7 mouse cellular contexts compared by ENCODE assay signal in the genomic region with DNA sequence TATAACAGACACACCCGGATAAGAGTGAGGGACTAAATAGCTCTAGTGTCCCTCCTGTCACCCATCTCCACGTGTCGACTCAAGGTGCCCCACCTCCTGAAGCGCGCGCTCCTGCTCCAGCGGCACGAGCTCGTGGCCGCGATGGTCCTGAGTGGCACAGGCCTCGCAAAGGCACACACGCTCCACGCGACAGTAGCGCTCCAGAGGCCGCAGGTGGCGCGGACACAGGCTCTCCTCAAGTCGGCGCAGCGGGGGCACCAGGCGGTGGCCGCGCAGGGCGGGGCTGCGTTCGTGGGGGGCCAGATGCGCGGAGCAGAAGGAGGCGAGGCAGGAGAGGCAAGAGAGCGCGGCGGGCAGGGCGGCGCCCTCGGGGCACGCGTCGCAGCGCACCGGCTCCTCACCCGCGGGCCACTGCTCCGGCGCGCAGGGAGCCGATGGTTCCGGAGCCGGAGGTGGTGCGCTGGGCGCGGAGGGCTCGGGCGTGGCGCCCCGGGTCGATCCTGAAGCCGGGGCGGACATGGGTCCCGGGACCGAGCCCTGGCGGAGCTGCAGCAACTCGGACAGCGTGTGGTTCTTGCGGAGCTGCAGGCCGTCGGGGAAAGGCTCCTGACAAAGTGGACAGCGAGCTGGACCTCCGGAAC. TPM values are rescaled to one million over a fixed set of nuclear protein-coding genes. Genes with fewer than 3 reads are reported as not detected.
DNase-seq lines count a peak whose midpoint lies in the region; ATAC-seq and TF ChIP-seq lines count a peak whose summit lies in the region.

No protein-coding gene starts in this region.

- H3K36me3 ChIP-seq in ES-E14 (ENCODE audit: control insufficient read depth, insufficient read depth, low read length, poor library complexity, severe bottlenecking), result no peaks in the 10 kb centered on the region
- no peaks in the 10 kb centered on the region for H3K36me3 ChIP-seq in heart, embryonic 11.5 days (ENCODE audit: control insufficient read depth, insufficient read depth, low read length)
- H3K36me3 ChIP-seq in kidney, embryonic 16.5 days (ENCODE audit: insufficient read depth, low read length), result no peaks in the 10 kb centered on the region

- 2% methylated on average over 69 of the region's 70 CpGs for WGBS in heart, embryonic 11.5 days (ENCODE audit: insufficient replicate concordance)
- WGBS in kidney, embryonic 16.5 days, result under 1% methylated on average over 64 of the region's 70 CpGs

- H3K9ac ChIP-seq in ES-E14 (ENCODE audit: insufficient read depth, low read depth, low read length, poor library complexity, severe bottlenecking), result peak overlapping the region; percentile 28
- peak overlapping the region; percentile 84 for H3K9ac ChIP-seq in heart, embryonic 11.5 days (ENCODE audit: low read depth, low read length)
- H3K9ac ChIP-seq in kidney, embryonic 16.5 days (replicated peaks; ENCODE audit: low read length), result peak overlapping the region; percentile 71

- no peak for ATAC-seq in heart, embryonic 11.5 days (replicated peaks; ENCODE audit: insufficient number of reproducible peaks, low FRiP score, low TSS enrichment)
- peak; percentile 17; the same call in 1 of the 2 replicates for ATAC-seq in kidney, embryonic 16.5 days (ENCODE audit: low FRiP score, low TSS enrichment)
- peak; percentile 54 for ATAC-seq in megakaryocyte progenitor cell, adult 5-6 weeks (replicated peaks; ENCODE audit: poor library complexity)

- peak overlapping the region; percentile 87 for H3K4me2 ChIP-seq in heart, embryonic 11.5 days
- H3K4me2 ChIP-seq in kidney, embryonic 16.5 days (replicated peaks; ENCODE audit: low read depth, low read length), result peak overlapping the region; percentile 71

- H3K4me3 ChIP-seq in ES-E14 (ENCODE audit: insufficient read depth in 1 of 2, low read depth in 1 of 2, low read length in 2 of 2, poor library complexity in 1 of 2, severe bottlenecking in 1 of 2), result peak overlapping the region; percentile 45 to 46
- H3K4me3 ChIP-seq in heart, embryonic 11.5 days (ENCODE audit: low read depth, low read length), result peak overlapping the region; percentile 71
- peak overlapping the region; percentile 61 for H3K4me3 ChIP-seq in kidney, embryonic 16.5 days (ENCODE audit: low read length)

- no peak overlapping the region for H3K27ac ChIP-seq in ES-E14 (ENCODE audit: insufficient read depth, low read depth, low read length, poor library complexity, severe bottlenecking)
- peak overlapping the region; percentile 79 for H3K27ac ChIP-seq in heart, embryonic 11.5 days (ENCODE audit: low read depth, low read length)
- peak overlapping the region; percentile 38; the same call in 1 of the 2 replicates for H3K27ac ChIP-seq in kidney, embryonic 16.5 days (ENCODE audit: low read length)

- in situ Hi-C loops in ES-E14 (cut with MboI; ENCODE audit: low sequenced_read_pairs in 2 of 2, unreplicated experiment in 2 of 2), result no loop called here

- H3K9me3 ChIP-seq in ES-E14 (ENCODE audit: control insufficient read depth, insufficient read depth, low read depth, low read length), result no peaks in the 10 kb centered on the region
- H3K9me3 ChIP-seq in heart, embryonic 11.5 days (replicated peaks; ENCODE audit: control insufficient read depth, low read length), result no peaks in the 10 kb centered on the region
- H3K9me3 ChIP-seq in kidney, embryonic 16.5 days (ENCODE audit: low read length), result no peaks in the 10 kb centered on the region

- DNase-seq in B cell, adult 2 months, result peak; percentile 47 to 49
- no peak for DNase-seq in ES-E14 (ENCODE audit: low read depth, low spot score)
- DNase-seq in spleen, adult 12 weeks (ENCODE audit: low spot score), result no peak
- DNase-seq in embryo, embryonic 10.5 days (ENCODE audit: low spot score), result no peak

- H3K27me3 ChIP-seq in heart, embryonic 11.5 days (ENCODE audit: control insufficient read depth, insufficient read depth, low read length), result peaks cover 21% of the 10 kb centered on the region
- peaks cover 47% of the 10 kb centered on the region for H3K27me3 ChIP-seq in kidney, embryonic 16.5 days (ENCODE audit: insufficient read depth, low read length)

- peaks cover 7 to 30% of the 10 kb centered on the region in 2 experiments for H3K4me1 ChIP-seq in ES-E14 (ENCODE audit: control insufficient read depth in 2 of 2, insufficient read depth in 2 of 2, low read length in 2 of 2, poor library complexity in 1 of 2)
- peaks cover 49% of the 10 kb centered on the region for H3K4me1 ChIP-seq in heart, embryonic 11.5 days (ENCODE audit: control insufficient read depth, insufficient read depth, low read length)
- H3K4me1 ChIP-seq in kidney, embryonic 16.5 days (ENCODE audit: insufficient read depth, low read length), result peaks cover 58% of the 10 kb centered on the region

TF ChIP-seq in ES-E14, 5 proteins besides CTCF, POLR2A, EP300 and RAD21:
- TF ChIP-seq CHD2 (IDR thresholded peaks at IDR 0.05; ENCODE audit: low read depth, low read length), result no peak
- TF ChIP-seq ZC3H11A (IDR thresholded peaks at IDR 0.05; ENCODE audit: borderline replicate concordance, low read depth, low read length), result no peak
- no peak for TF ChIP-seq ZNF384 (IDR thresholded peaks at IDR 0.05; ENCODE audit: low read depth, low read length)
- TF ChIP-seq HCFC1 (IDR thresholded peaks at IDR 0.05; ENCODE audit: borderline replicate concordance, insufficient read depth, low read length), result no peak
- TF ChIP-seq MAFK (IDR thresholded peaks at IDR 0.05; ENCODE audit: insufficient read depth, low read depth, low read length), result no peak

RNA-seq across cellular contexts. Expression of gene Trim47, which starts 17.4 kb away (rescaled TPM):
- 2.0 and 3.3 TPM in 2 replicates for total RNA-seq in ES-E14 (2012; rRNA removed)
- 38.3 and 40.2 TPM in 2 replicates for polyA plus RNA-seq in heart, embryonic 11.5 days (2014; fragmentation: Nextera tagmentation; extraction: Ambion mirVana)
- polyA plus RNA-seq in kidney, embryonic 16.5 days (2015; fragmentation: Nextera tagmentation; extraction: Ambion mirVana), result 23.9 and 31.2 TPM in 2 replicates
- total RNA-seq in megakaryocyte progenitor cell, adult 5-6 weeks (2015), result 0.59 and 1.9 TPM in 2 replicates
- 1.0 and 1.3 TPM in 2 replicates for total RNA-seq in megakaryocyte progenitor cell, adult 5-6 weeks (2017)

RNA-seq across cellular contexts. Expression of gene Trim65, which starts 21.4 kb away (rescaled TPM):
- 0.31 and 0.42 TPM in 2 replicates for total RNA-seq in ES-E14 (2012; rRNA removed)
- 3.9 and 4.5 TPM in 2 replicates for polyA plus RNA-seq in heart, embryonic 11.5 days (2014; fragmentation: Nextera tagmentation; extraction: Ambion mirVana)
- 4.9 and 6.3 TPM in 2 replicates for polyA plus RNA-seq in kidney, embryonic 16.5 days (2015; fragmentation: Nextera tagmentation; extraction: Ambion mirVana)
- 13.8 and 16.2 TPM in 2 replicates for total RNA-seq in megakaryocyte progenitor cell, adult 5-6 weeks (2015)
- 6.2 and 7.7 TPM in 2 replicates for total RNA-seq in megakaryocyte progenitor cell, adult 5-6 weeks (2017)

RNA-seq across cellular contexts. Expression of gene Wbp2, which starts 22.8 kb away (rescaled TPM):
- total RNA-seq in ES-E14 (2012; rRNA removed), result 16.9 and 20.1 TPM in 2 replicates
- polyA plus RNA-seq in heart, embryonic 11.5 days (2014; fragmentation: Nextera tagmentation; extraction: Ambion mirVana), result 129 and 144 TPM in 2 replicates
- 99.4 and 123 TPM in 2 replicates for polyA plus RNA-seq in kidney, embryonic 16.5 days (2015; fragmentation: Nextera tagmentation; extraction: Ambion mirVana)
- total RNA-seq in megakaryocyte progenitor cell, adult 5-6 weeks (2015), result 42.4 and 56.5 TPM in 2 replicates
- total RNA-seq in megakaryocyte progenitor cell, adult 5-6 weeks (2017), result 15.6 and 22.8 TPM in 2 replicates

RNA-seq across cellular contexts. Expression of gene Mrpl38, which starts 29.1 kb away (rescaled TPM):
- 81.1 and 81.3 TPM in 2 replicates for total RNA-seq in ES-E14 (2012; rRNA removed)
- 109 and 116 TPM in 2 replicates for polyA plus RNA-seq in heart, embryonic 11.5 days (2014; fragmentation: Nextera tagmentation; extraction: Ambion mirVana)
- 119 and 120 TPM in 2 replicates for polyA plus RNA-seq in kidney, embryonic 16.5 days (2015; fragmentation: Nextera tagmentation; extraction: Ambion mirVana)
- total RNA-seq in megakaryocyte progenitor cell, adult 5-6 weeks (2015), result 38.2 and 47.0 TPM in 2 replicates
- 24.0 and 24.9 TPM in 2 replicates for total RNA-seq in megakaryocyte progenitor cell, adult 5-6 weeks (2017)

RNA-seq across cellular contexts. Expression of gene Unc13d, which starts 31.8 kb away (rescaled TPM):
- 13.3 and 14.2 TPM in 2 replicates for total RNA-seq in ES-E14 (2012; rRNA removed)
- polyA plus RNA-seq in heart, embryonic 11.5 days (2014; fragmentation: Nextera tagmentation; extraction: Ambion mirVana), result 2.3 and 2.6 TPM in 2 replicates
- polyA plus RNA-seq in kidney, embryonic 16.5 days (2015; fragmentation: Nextera tagmentation; extraction: Ambion mirVana), result 1.00 and 1.4 TPM in 2 replicates
- total RNA-seq in megakaryocyte progenitor cell, adult 5-6 weeks (2015), result 13.6 and 15.8 TPM in 2 replicates
- 15.5 and 26.1 TPM in 2 replicates for total RNA-seq in megakaryocyte progenitor cell, adult 5-6 weeks (2017)

Comparison
In these comparisons a context has a peak if more than half of its experiments do, and no peak if none do; other contexts are left out.
1. DNase-seq: peak in B cell, adult 2 months (2 of 2); none in ES-E14 (single experiment), spleen, adult 12 weeks (single experiment) and embryo, embryonic 10.5 days (single experiment).
2. H3K9ac ChIP-seq: peak in every context shown above with its lines; median percentile 84 in heart, embryonic 11.5 days; 71 in kidney, embryonic 16.5 days; 28 in ES-E14.
3. Peak in every context shown above with its lines, with median percentiles within 50 percentile points of each other: H3K4me3 ChIP-seq.